Mouse (Mus musculus) liver, adult 2 months (tissue): ENCODE measurements around the gene Bmp2k.

Source experiments
- CTCF ChIP-seq: fragments of 200-500 bp; IDR thresholded peaks from 2 replicates; pipeline ENCODE4 v1.5.1; 2011; ENCODE audit warnings: low read depth, low read length, control low read depth
- POLR2A ChIP-seq: fragments of 200-500 bp; IDR thresholded peaks from 2 replicates; pipeline ENCODE4 v1.6.1; 2011; ENCODE audit warnings: low read length, control low read depth; ENCODE audit not compliant: insufficient read depth; ENCODE audit errors: extremely low read depth

DNA sequence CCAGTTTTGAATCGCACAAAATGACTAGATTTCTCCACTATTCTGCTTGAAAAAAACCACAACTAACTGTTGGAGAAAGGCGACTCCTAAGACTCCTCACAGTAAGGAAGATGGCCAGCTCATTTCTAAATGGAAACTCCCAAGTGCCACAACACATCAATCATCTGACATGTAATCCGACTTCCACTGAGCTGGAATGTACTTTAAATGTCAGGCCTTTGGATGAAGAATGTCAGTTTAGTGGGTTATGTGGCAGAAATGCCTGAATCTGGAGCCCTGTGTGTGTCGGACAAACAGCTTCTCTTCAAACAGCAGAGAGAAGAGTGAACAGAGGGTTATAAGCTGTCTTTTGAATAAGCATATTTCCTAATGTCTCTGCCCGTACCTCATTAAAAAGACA is 1.7 kb upstream of the Bmp2k start:
- TF ChIP-seq CTCF (no peak), POLR2A (no peak)
